Mouse (Mus musculus): ENCODE measurements around the gene Tmem86a. TPM values are rescaled to one million over a fixed set of nuclear protein-coding genes. Genes with fewer than 3 reads are reported as not detected.
"Not testable (repeated sequence)": the region's sequence is repeated elsewhere in the genome, so short reads cannot be mapped to it uniquely, and the experiment has no call there.

Gene Tmem86a
- 1 to 10 TPM; 4.5 to 6.0 TPM for polyA plus RNA-seq (2017; shearing (Covaris generic))

DNA sequence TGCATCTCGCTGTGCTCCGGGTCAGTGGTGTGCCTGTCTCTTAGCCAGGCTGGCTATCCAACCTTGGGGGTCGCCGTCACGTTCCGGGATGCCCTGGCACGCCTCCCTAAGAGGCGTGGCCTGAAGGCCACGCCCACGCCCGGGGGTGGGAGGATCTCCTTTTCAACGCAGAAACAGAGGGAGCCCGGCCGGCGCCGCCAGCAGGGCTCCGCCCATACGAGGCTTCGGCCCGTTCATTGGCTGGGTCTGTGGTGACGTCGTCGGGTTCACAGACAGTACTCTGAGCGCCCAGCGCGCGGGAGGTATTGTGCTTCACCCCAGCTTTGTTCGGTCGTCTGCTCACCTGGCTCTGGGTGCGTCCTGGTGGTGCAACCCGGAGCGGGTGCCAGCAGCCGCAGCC, at the start of gene Tmem86a:
Tmem86a (plus strand) TSS at position 236 of the 400 bp plus-strand sequence.
- ATAC-seq: peak; percentile 97

- ATAC-seq: no peak
These were observed 49.8 kb upstream of the Tmem86a start for GRCm38 (mm10) chr7:47000644-47000983.

DNA sequence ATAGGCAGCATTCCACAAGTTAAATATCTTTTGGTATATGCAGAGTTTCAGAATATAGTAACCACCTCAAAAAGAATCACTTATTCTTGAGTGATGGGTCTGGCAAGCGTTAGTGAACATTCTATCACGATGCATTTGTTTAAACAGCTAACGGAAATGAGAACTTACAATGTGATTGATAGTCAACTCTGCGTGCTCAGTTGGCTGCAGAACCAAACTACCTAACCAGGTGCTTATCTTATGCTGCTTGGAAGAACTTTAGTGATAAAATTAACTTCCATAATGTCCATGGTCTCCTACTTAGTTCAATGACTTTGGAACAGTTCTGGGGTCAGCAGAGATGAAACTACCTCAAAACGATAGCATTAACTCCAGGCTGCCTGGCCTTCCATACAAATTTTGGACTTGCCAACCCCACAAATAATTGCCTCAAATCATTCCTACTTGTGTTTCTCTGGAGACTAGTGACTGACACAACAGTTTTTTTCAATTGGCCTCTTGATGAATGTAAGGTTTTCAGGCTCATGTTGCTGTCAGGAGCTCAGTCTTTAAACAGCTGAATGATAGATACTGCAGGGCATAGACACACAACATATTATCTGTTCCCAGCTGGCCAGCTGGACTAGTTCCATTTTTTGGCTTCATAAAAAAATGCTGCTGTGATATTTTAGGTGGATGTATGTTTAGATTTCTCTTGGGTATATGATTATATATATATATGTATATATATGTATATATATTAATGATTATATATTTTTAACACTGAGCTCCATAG, 49.1 kb upstream of the Tmem86a start:
- no peak for ATAC-seq

DNA sequence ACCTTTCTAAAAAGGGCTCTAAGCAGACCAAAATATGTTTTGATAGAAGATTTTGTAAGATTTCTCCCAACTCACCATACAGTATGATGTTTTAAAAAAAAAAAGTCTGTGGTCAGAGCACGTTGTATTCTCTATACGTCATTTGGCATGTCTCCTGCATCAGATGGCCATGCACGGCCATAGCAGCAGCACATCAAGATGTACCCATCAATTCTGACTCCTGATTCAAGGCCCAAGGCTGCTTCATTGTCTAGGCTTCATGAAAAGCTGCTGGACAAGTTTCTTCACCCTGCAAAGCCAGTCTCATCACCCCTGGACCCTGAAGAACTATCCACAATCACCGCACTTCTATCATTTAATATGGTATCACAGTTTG, 48.5 kb upstream of the Tmem86a start:
- no peak for ATAC-seq

GRCm38 (mm10) chr7:47003411-47004115, 46.8 kb upstream of the Tmem86a start:
- ATAC-seq: no peak

DNA sequence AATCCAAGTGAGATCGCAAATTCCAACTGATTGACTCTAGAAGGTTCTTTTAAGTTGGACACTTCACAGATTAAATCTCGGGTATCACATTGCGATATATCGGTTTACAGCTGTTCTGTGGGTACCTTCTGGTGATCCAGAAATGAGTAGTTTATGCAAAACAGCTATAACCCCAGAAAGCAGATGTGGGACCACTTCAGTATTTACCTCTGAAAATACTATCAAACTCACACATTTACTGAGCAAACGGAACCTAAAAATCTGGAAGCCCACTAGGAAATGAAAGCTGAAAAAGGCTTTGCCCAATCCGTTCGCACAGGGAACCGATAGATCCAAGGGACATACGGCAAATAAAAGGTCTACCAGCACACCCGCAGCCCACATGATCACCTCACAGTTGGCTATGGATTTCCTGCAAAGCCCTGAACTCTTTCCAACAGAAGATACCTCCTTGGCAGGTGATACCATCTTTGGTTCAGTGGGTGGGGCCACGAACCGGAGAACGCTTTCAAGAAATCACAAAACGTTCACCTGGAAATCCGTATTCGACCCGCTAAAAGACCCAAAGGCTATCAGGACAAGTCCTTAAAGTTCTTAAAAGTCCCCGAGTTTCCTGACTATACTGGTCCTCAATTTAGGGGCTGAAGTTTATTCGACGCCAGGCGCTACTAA, 43.2 kb upstream of the Tmem86a start:
- ATAC-seq: no peak

- ATAC-seq: peak; percentile 30
These were observed 42.6 kb upstream of the Tmem86a start for GRCm38 (mm10) chr7:47007818-47008167.

DNA sequence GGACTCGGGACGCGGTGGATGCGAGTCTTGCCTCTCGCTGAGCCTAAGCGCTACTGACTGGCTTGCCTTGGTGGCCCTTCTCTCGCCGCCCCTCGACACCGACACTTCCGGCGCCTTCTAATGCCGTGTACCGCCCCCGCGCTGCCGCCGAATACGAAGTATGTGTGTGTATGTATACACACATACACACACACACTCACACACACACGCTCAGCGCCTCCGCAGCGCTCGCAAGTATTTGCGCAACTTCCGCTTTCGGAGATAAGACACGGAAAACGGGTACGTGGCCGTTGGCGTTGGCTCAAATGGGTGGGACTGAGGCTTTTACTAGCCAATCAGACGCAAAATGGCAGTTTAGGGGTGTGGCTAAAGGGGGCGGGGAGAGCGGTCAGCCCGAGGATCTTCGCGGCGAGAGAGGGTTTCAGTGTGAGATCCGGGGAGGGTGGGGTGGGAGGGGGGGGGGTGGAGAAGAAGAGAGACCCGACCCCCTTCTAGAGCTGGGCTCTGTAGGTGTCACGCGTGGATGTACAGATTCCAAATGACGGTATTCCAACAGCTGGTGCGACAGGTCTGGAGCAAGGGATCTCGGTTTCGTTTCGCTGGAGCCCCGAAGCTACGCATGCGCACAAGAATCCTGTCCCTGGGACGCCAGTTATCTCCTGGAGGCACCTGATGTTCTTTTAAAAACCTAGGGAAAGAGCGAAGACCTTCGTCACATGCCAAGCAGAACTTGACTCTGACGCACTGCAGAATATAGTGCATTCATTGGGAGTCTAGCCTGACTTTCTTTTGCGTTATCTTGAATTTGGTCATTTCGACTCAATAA, 42.0 kb upstream of the Tmem86a start, which contains the start of gene Spty2d1:
Spty2d1 (minus strand) TSS at position 244 of the 826 bp plus-strand sequence.
- ATAC-seq: peak; percentile 89

- ATAC-seq: no peak
These were observed 37.2 kb upstream of the Tmem86a start for GRCm38 (mm10) chr7:47013131-47013767.

DNA sequence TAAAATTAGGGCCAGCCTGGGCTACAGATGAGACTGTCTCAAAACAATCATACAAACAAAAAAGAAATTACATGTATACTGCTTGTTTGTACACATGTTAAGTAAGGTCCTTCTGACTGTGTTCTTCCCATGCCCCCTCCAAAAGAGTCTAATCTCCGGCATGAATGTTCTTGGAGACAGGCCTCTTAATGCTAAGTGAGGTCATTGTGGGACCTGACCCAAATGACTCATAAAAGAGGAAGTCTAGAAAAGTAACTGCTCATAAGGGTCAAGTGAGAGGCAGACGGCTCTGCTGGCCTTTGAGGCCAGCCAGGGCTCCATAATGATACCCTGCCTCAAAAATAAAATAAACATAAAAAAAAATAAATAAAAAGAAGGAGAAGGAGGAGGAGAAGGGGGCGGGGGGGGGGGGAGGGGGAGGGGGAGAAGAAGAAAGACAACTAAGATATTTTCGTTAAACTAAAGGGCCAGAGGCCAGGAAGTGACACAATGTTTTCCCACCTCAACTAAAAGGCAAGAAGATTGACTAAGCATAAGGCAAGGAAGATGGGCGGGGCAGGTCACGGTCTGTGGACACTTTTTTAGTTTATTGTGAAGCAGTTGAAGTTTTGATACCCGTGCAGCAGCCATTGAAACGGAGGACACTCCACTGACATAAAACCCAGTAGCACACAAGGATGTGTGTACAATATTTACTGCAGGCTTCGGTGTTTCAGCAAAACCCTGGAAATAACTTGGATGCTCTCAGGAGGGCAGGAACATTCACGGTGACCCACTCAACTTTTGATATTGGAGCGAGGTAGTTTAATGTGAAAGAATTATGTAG, 35.6 kb upstream of the Tmem86a start:
- ATAC-seq: no peak

DNA sequence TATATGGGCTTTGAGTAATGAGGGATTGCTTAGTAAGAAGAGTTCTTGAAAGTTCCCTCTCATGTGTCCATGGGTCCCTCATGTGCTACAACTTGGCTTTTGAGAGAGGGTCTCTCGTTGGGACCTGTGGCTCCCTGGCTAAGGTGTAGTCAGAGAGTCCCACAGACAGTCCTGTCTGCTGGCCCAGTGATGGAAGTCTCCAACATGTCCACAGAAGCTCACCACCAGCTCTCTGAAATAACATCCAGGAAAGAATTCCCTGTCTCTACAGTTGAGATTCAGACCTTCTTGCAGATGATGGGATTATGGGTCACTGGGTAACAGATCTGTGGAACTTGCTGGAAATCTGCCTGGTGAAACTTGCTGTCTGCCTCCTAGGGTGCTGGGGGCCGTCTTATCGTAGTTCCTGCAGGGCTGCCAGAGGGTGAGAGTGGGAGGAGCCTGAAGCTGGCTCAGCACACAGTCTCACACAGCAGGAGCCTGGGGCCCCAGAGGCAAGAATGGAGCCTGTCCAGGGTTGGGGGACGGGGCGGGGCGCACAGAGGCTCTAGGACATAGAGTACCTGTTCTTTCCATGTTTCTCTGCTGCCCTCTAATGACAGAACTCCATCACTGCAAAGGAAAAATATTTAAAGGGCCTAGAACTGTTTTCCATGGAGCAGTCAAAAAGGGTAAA, 34.9 kb upstream of the Tmem86a start:
- peak; percentile 81 for ATAC-seq

DNA sequence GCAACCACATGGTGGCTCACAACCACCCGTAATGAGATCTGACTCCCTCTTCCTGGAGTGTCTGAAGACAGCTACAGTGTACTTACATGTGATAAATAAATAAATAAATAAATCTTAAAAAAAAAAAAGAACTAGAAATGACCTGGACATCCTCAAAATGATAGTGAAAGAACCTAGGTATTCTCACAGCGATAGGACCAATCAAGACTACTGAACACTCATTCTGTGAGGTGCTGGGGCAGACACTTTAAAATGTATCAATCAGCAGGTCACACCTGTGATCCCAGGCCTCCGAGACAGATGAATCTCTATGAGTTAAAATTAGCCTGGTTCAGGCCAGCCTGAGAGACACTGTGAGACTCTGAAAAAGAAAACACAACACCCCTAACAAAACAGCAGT, 33.8 kb upstream of the Tmem86a start:
- no peak for ATAC-seq

DNA sequence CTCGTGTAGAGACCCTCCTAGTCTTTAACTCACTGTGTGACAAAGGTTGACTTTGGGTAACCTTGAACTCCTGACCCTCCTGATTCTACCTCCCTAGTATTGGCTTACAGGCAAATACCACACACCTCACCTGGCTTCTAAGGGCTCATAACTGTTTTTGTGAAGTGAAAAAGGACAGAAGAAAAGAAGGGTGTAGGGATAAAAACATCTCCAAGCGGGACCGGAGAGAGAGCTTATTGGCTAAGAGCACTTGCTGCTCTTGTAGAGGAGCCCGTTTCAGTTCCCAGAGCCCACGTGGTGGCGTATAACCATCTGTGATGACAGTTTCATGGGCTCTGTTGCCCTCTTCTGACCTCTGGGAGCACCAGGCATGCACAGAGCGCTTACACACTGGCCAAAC, 33.3 kb upstream of the Tmem86a start:
- no peak for ATAC-seq

DNA sequence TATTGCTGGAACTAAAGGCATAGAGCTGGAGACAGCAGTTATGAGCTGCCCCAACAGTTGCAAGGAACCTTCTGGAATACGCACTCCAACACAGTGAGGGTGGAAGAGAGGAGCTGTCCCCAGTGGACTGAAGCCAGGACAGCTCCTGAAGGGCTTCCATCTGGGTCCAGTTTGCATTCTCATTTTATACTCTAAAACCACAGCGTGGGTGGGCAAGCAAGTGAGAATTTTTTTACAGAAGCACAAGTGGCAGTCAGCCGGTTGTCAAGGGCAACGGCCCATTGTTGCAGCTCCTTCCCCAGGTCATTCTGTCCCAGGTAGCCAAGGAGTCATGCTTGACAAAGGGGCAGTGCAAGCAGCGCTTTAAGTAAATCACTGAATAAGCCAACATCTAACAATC, 30.8 kb upstream of the Tmem86a start:
- ATAC-seq: no peak

DNA sequence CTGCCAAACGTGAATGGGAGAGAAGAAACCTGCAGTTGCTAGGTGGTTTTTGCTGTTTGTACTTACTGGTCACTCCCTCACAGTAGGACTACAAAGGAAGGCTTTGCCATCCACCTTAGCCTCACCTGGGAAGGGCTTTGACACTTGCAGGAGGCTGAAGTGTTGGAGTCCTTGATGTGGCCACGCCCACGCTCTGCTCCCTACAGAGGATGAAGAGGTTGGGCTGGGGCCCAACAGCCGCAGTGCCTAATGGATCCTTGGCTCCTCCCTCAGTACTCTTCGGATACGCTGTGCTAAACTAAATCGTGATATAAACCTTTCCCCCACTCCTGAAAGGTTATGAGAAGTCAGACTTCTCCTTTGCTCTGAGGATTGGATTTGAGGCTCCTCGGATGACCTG, 29.4 kb upstream of the Tmem86a start:
- no peak for ATAC-seq

DNA sequence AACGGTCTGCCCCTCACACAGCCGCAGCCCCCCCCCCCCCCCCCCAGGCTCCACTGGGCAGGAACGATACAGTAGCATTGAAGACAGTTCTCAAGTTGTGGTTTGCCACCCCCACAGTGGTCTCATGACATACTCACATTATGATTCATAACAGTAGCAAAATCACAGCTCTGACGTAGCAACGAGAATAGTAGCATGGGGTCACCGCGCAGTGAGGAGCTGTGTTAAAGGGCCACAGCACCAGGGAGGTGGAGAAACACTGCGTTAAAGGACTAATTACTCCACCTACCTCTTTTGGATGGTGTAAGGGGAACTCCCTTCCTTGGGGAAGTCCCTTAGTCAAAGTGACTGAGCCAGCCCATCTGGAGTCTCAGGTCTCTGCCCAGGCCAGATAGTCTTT, 27.9 kb upstream of the Tmem86a start:
- peak; percentile 96 for ATAC-seq

GRCm38 (mm10) chr7:47023530-47023929, 26.9 kb upstream of the Tmem86a start:
- peak; percentile 48 for ATAC-seq

GRCm38 (mm10) chr7:47024454-47024853, 25.9 kb upstream of the Tmem86a start:
- ATAC-seq: no peak

DNA sequence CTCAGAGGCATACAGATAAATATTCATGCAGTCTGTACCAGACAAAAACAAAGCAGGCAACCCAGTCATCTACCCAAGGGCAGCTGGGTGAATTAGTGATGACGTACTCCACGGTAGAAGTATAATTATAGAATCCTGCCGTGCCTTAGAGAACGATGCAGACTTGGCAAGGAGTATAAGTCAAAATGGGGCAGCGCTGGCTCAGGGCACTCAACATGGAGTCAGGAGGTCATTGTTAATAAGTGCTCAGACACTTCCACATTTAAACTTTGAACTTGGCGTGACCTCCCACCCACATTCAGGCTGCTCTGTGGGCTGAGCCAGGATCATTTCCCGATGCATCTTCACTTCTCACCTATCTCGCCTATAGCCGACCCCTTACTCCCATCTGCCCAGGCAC, 25.0 kb upstream of the Tmem86a start:
- ATAC-seq: no peak

DNA sequence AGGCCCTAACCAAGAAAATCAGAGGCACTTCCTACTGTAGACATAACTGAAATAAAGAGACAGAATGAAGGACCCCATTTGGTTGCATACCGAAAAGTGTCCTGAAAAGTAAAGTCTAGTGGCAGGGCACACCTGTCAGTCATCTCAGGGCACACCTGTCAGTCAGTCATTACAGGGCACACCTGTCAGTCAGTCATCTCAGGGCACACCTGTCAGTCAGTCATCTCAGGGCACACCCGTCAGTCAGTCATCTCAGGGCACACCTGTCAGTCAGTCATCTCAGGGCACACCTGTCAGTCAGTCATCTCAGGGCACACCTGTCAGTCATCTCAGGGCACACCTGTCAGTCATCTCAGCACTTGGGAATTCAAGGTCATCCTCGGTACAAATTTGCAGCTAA, 23.5 kb upstream of the Tmem86a start:
- not testable (repeated sequence) for ATAC-seq

DNA sequence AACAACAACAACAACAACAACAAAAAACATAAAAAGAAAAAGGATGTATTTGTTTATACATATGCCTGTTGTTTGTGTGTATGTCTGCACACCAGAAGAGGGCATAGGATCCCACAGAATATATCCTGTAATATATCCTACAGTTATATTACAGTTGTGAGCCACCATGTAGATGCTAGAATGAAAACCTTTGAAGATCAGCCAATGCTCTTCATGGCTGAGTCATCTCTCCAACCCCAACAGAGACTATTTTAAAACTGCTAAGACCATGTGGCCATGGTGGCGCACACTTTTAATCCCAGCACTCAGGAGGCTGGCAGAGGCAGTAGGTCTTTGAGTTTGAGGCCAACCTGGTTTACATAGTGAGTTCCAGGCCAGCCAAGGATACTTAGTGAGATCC, 22.9 kb upstream of the Tmem86a start:
- no peak for ATAC-seq

All from CD4-positive, CD25-positive, alpha-beta regulatory T cell, adult 4 months (primary cell).